Mouse (Mus musculus): ENCODE measurements around the gene Gm45785. TPM values are rescaled to one million over a fixed set of nuclear protein-coding genes. Genes with fewer than 3 reads are reported as not detected.

Gene Gm45785
- polyA plus RNA-seq, 1 experiment from 2014 or later = not detected

- no peaks in the 10 kb centered on the region for H3K9me3 ChIP-seq (ENCODE audit: control insufficient read depth, low read length)
- no peak overlapping the region for H3K4me3 ChIP-seq (replicated peaks; ENCODE audit: low read length)
- H3K4me2 ChIP-seq (replicated peaks) = no peak overlapping the region
- 95% methylated on average over 10 of the region's 10 CpGs for WGBS
- no peak for DNase-seq (ENCODE audit: low spot score)
- ATAC-seq (ENCODE audit: low FRiP score) = no peak
- no peaks in the 10 kb centered on the region for H3K4me1 ChIP-seq (replicated peaks; ENCODE audit: control insufficient read depth, insufficient read depth, low read length)
- H3K27me3 ChIP-seq (ENCODE audit: control insufficient read depth, insufficient read depth, low read length) = no peaks in the 10 kb centered on the region
- no peak overlapping the region for H3K27ac ChIP-seq
- H3K9ac ChIP-seq = no peak overlapping the region
- H3K36me3 ChIP-seq (replicated peaks; ENCODE audit: control insufficient read depth, insufficient read depth) = peaks cover 23% of the 10 kb centered on the region
Observed at GRCm38 (mm10) chr7:140848591-140848990, 7.5 kb downstream of the Gm45785 start.

GRCm38 (mm10) chr7:140847755-140848580 is 8.2 kb downstream of the Gm45785 start, which contains the start of gene Odf3:
TSS of gene Odf3 (plus strand) at chr7:140847805.
- ATAC-seq (ENCODE audit: low FRiP score) = no peak
- H3K36me3 ChIP-seq (replicated peaks; ENCODE audit: control insufficient read depth, insufficient read depth) = peaks cover 17% of the 10 kb centered on the region
- no peaks in the 10 kb centered on the region for H3K27me3 ChIP-seq (ENCODE audit: control insufficient read depth, insufficient read depth, low read length)

GRCm38 (mm10) chr7:140846676-140847075 is 9.5 kb downstream of the Gm45785 start:
- Histone ChIP-seq H3K36me3 (replicated peaks; ENCODE audit: control insufficient read depth, insufficient read depth) (peaks cover 4% of the 10 kb centered on the region), H3K4me3 (replicated peaks; ENCODE audit: low read length) (no peak overlapping the region), H3K27ac (no peak overlapping the region), H3K4me2 (replicated peaks) (no peak overlapping the region), H3K9me3 (ENCODE audit: control insufficient read depth, low read length) (no peaks in the 10 kb centered on the region), H3K27me3 (ENCODE audit: control insufficient read depth, insufficient read depth, low read length) (peaks cover under 1% of the 10 kb centered on the region; the same call in 1 of the 2 replicates), H3K4me1 (replicated peaks; ENCODE audit: control insufficient read depth, insufficient read depth, low read length) (no peaks in the 10 kb centered on the region), H3K9ac (no peak overlapping the region)
- WGBS = 90% methylated on average over 10 of the region's 10 CpGs
- DNase-seq (ENCODE audit: low spot score) (no peak), ATAC-seq (ENCODE audit: low FRiP score) (no peak)

More at GRCm38 (mm10) chr7:140847755-140848580, 8.2 kb downstream of the Gm45785 start, which contains the start of gene Odf3:
- WGBS = 65% methylated on average over 11 of the region's 11 CpGs
- Histone ChIP-seq H3K9ac (no peak within 1 kb of the TSS), H3K4me2 (replicated peaks) (no peak within 1 kb of the TSS), H3K4me3 (replicated peaks; ENCODE audit: low read length) (no peak within 1 kb of the TSS), H3K27ac (no peak within 1 kb of the TSS), H3K9me3 (ENCODE audit: control insufficient read depth, low read length) (no peaks in the 10 kb centered on the region), H3K4me1 (replicated peaks; ENCODE audit: control insufficient read depth, insufficient read depth, low read length) (no peaks in the 10 kb centered on the region)
- no peak for DNase-seq (ENCODE audit: low spot score)

- no peak for ATAC-seq (ENCODE audit: low FRiP score)
- Histone ChIP-seq H3K36me3 (replicated peaks; ENCODE audit: control insufficient read depth, insufficient read depth) (no peaks in the 10 kb centered on the region), H3K27ac (no peak overlapping the region), H3K9ac (no peak overlapping the region), H3K27me3 (ENCODE audit: control insufficient read depth, insufficient read depth, low read length) (peaks cover 11% of the 10 kb centered on the region; the same call in 1 of the 2 replicates), H3K4me2 (replicated peaks) (no peak overlapping the region), H3K4me3 (replicated peaks; ENCODE audit: low read length) (no peak overlapping the region), H3K9me3 (ENCODE audit: control insufficient read depth, low read length) (no peaks in the 10 kb centered on the region), H3K4me1 (replicated peaks; ENCODE audit: control insufficient read depth, insufficient read depth, low read length) (no peaks in the 10 kb centered on the region)
- 69% methylated on average over 4 of the region's 4 CpGs for WGBS
- no peak for DNase-seq (ENCODE audit: low spot score)
Observed at GRCm38 (mm10) chr7:140845683-140846082, 10.4 kb downstream of the Gm45785 start.

GRCm38 (mm10) chr7:140844905-140845665 is 11.0 kb downstream of the Gm45785 start, which contains the start of gene Scgb1c1:
TSS of gene Scgb1c1 (plus strand) at chr7:140845547.
- Histone ChIP-seq H3K27ac (no peak within 1 kb of the TSS), H3K4me2 (replicated peaks) (no peak within 1 kb of the TSS), H3K4me1 (replicated peaks; ENCODE audit: control insufficient read depth, insufficient read depth, low read length) (no peaks in the 10 kb centered on the region), H3K9ac (no peak within 1 kb of the TSS), H3K4me3 (replicated peaks; ENCODE audit: low read length) (no peak within 1 kb of the TSS), H3K9me3 (ENCODE audit: control insufficient read depth, low read length) (no peaks in the 10 kb centered on the region), H3K36me3 (replicated peaks; ENCODE audit: control insufficient read depth, insufficient read depth) (no peaks in the 10 kb centered on the region), H3K27me3 (ENCODE audit: control insufficient read depth, insufficient read depth, low read length) (peaks cover 11% of the 10 kb centered on the region; the same call in 1 of the 2 replicates)
- WGBS = 35% methylated on average over 14 of the region's 14 CpGs
- peak; percentile 76 for ATAC-seq (ENCODE audit: low FRiP score)
- DNase-seq (ENCODE audit: low spot score) = peak; percentile 87

GRCm38 (mm10) chr7:140843806-140844205 is 12.3 kb downstream of the Gm45785 start:
- Histone ChIP-seq H3K27ac (no peak overlapping the region), H3K36me3 (replicated peaks; ENCODE audit: control insufficient read depth, insufficient read depth) (no peaks in the 10 kb centered on the region), H3K4me3 (replicated peaks; ENCODE audit: low read length) (no peak overlapping the region), H3K27me3 (ENCODE audit: control insufficient read depth, insufficient read depth, low read length) (peaks cover 11% of the 10 kb centered on the region; the same call in 1 of the 2 replicates), H3K4me1 (replicated peaks; ENCODE audit: control insufficient read depth, insufficient read depth, low read length) (no peaks in the 10 kb centered on the region), H3K9me3 (ENCODE audit: control insufficient read depth, low read length) (no peaks in the 10 kb centered on the region), H3K4me2 (replicated peaks) (no peak overlapping the region), H3K9ac (no peak overlapping the region)
- ATAC-seq (ENCODE audit: low FRiP score) (no peak), DNase-seq (ENCODE audit: low spot score) (no peak)
- 80% methylated on average over 7 of the region's 7 CpGs for WGBS

GRCm38 (mm10) chr7:140840750-140841735 is 15.1 kb downstream of the Gm45785 start:
- 42% methylated on average over 19 of the region's 19 CpGs for WGBS

GRCm38 (mm10) chr7:140839556-140839955 is 16.6 kb downstream of the Gm45785 start:
- Histone ChIP-seq H3K9me3 (ENCODE audit: control insufficient read depth, low read length) (no peaks in the 10 kb centered on the region), H3K4me2 (replicated peaks) (no peak overlapping the region), H3K27me3 (ENCODE audit: control insufficient read depth, insufficient read depth, low read length) (peaks cover 11% of the 10 kb centered on the region; the same call in 1 of the 2 replicates), H3K4me1 (replicated peaks; ENCODE audit: control insufficient read depth, insufficient read depth, low read length) (no peaks in the 10 kb centered on the region), H3K27ac (no peak overlapping the region), H3K4me3 (replicated peaks; ENCODE audit: low read length) (no peak overlapping the region), H3K36me3 (replicated peaks; ENCODE audit: control insufficient read depth, insufficient read depth) (no peaks in the 10 kb centered on the region), H3K9ac (no peak overlapping the region)
- ATAC-seq (ENCODE audit: low FRiP score) = no peak
- no peak for DNase-seq (ENCODE audit: low spot score)
- 67% methylated on average over 5 of the region's 5 CpGs for WGBS

More at GRCm38 (mm10) chr7:140840750-140841735, 15.1 kb downstream of the Gm45785 start:
- ATAC-seq (ENCODE audit: low FRiP score) (no peak), DNase-seq (ENCODE audit: low spot score) (no peak)
- Histone ChIP-seq H3K9ac (no peak overlapping the region), H3K4me3 (replicated peaks; ENCODE audit: low read length) (no peak overlapping the region), H3K4me1 (replicated peaks; ENCODE audit: control insufficient read depth, insufficient read depth, low read length) (no peaks in the 10 kb centered on the region), H3K9me3 (ENCODE audit: control insufficient read depth, low read length) (no peaks in the 10 kb centered on the region), H3K36me3 (replicated peaks; ENCODE audit: control insufficient read depth, insufficient read depth) (no peaks in the 10 kb centered on the region), H3K27me3 (ENCODE audit: control insufficient read depth, insufficient read depth, low read length) (peaks cover 11% of the 10 kb centered on the region; the same call in 1 of the 2 replicates), H3K4me2 (replicated peaks) (no peak overlapping the region), H3K27ac (no peak overlapping the region)

Data from hindbrain, embryonic 14.5 days (tissue).